Mouse (Mus musculus): ENCODE data around the gene Ap1m1. TPM values are rescaled to one million over a fixed set of nuclear protein-coding genes. Genes with fewer than 3 reads are reported as not detected.

Ap1m1 gene
- total RNA-seq, 1 experiment: 21.2 TPM

GRCm38 (mm10) chr8:72240951-72241350, 1.1 kb downstream of the Ap1m1 start:
- Histone ChIP-seq H3K4me1 (ENCODE audit: control insufficient read depth in 2 of 2, insufficient read depth in 2 of 2, low read length in 2 of 2, poor library complexity in 1 of 2) (no peaks in the 10 kb centered on the region), H3K9me3 (ENCODE audit: control insufficient read depth, insufficient read depth, low read depth, low read length) (no peaks in the 10 kb centered on the region), H3K27ac (ENCODE audit: insufficient read depth, low read depth, low read length, poor library complexity, severe bottlenecking) (no peak overlapping the region), H3K9ac (ENCODE audit: insufficient read depth, low read depth, low read length, poor library complexity, severe bottlenecking) (no peak overlapping the region), H3K4me3 (ENCODE audit: insufficient read depth in 1 of 2, low read depth in 1 of 2, low read length in 2 of 2, poor library complexity in 1 of 2, severe bottlenecking in 1 of 2) (no peak overlapping the region), H3K36me3 (ENCODE audit: control insufficient read depth, insufficient read depth, low read length, poor library complexity, severe bottlenecking) (no peaks in the 10 kb centered on the region)
- TF ChIP-seq HCFC1 (IDR thresholded peaks at IDR 0.05; ENCODE audit: borderline replicate concordance, insufficient read depth, low read length) (no peak), CHD2 (IDR thresholded peaks at IDR 0.05; ENCODE audit: low read depth, low read length) (no peak), MAFK (IDR thresholded peaks at IDR 0.05; ENCODE audit: insufficient read depth, low read depth, low read length) (no peak), ZC3H11A (IDR thresholded peaks at IDR 0.05; ENCODE audit: borderline replicate concordance, low read depth, low read length) (no peak), ZNF384 (IDR thresholded peaks at IDR 0.05; ENCODE audit: low read depth, low read length) (no peak)
- no peak for DNase-seq (ENCODE audit: low read depth, low spot score)
- in situ Hi-C loops (cut with MboI; ENCODE audit: low sequenced_read_pairs in 2 of 2, unreplicated experiment in 2 of 2): no loop called here

- Histone ChIP-seq H3K4me1 (ENCODE audit: control insufficient read depth in 2 of 2, insufficient read depth in 2 of 2, low read length in 2 of 2, poor library complexity in 1 of 2) (no peaks in the 10 kb centered on the region), H3K9me3 (ENCODE audit: control insufficient read depth, insufficient read depth, low read depth, low read length) (no peaks in the 10 kb centered on the region), H3K36me3 (ENCODE audit: control insufficient read depth, insufficient read depth, low read length, poor library complexity, severe bottlenecking) (no peaks in the 10 kb centered on the region), H3K9ac (ENCODE audit: insufficient read depth, low read depth, low read length, poor library complexity, severe bottlenecking) (no peak overlapping the region), H3K27ac (ENCODE audit: insufficient read depth, low read depth, low read length, poor library complexity, severe bottlenecking) (no peak overlapping the region), H3K4me3 (ENCODE audit: insufficient read depth in 1 of 2, low read depth in 1 of 2, low read length in 2 of 2, poor library complexity in 1 of 2, severe bottlenecking in 1 of 2) (no peak overlapping the region)
- TF ChIP-seq HCFC1 (IDR thresholded peaks at IDR 0.05; ENCODE audit: borderline replicate concordance, insufficient read depth, low read length): no peak
- in situ Hi-C loops (cut with MboI; ENCODE audit: low sequenced_read_pairs in 2 of 2, unreplicated experiment in 2 of 2): no loop called here
- no peak for DNase-seq (ENCODE audit: low read depth, low spot score)
Measured at GRCm38 (mm10) chr8:72242226-72242625, 2.4 kb downstream of the Ap1m1 start.

- Histone ChIP-seq H3K9me3 (ENCODE audit: control insufficient read depth, insufficient read depth, low read depth, low read length) (no peaks in the 10 kb centered on the region), H3K4me1 (ENCODE audit: control insufficient read depth in 2 of 2, insufficient read depth in 2 of 2, low read length in 2 of 2, poor library complexity in 1 of 2) (no peaks in the 10 kb centered on the region), H3K9ac (ENCODE audit: insufficient read depth, low read depth, low read length, poor library complexity, severe bottlenecking) (no peak overlapping the region), H3K27ac (ENCODE audit: insufficient read depth, low read depth, low read length, poor library complexity, severe bottlenecking) (no peak overlapping the region), H3K4me3 (ENCODE audit: insufficient read depth in 1 of 2, low read depth in 1 of 2, low read length in 2 of 2, poor library complexity in 1 of 2, severe bottlenecking in 1 of 2) (no peak overlapping the region), H3K36me3 (ENCODE audit: control insufficient read depth, insufficient read depth, low read length, poor library complexity, severe bottlenecking) (no peaks in the 10 kb centered on the region)
- no peak for TF ChIP-seq CHD2 (IDR thresholded peaks at IDR 0.05; ENCODE audit: low read depth, low read length)
- TF ChIP-seq MAFK (IDR thresholded peaks at IDR 0.05; ENCODE audit: insufficient read depth, low read depth, low read length): no peak
- no peak for TF ChIP-seq ZC3H11A (IDR thresholded peaks at IDR 0.05; ENCODE audit: borderline replicate concordance, low read depth, low read length)
- TF ChIP-seq ZNF384 (IDR thresholded peaks at IDR 0.05; ENCODE audit: low read depth, low read length): no peak
- TF ChIP-seq HCFC1 (IDR thresholded peaks at IDR 0.05; ENCODE audit: borderline replicate concordance, insufficient read depth, low read length): no peak
- no peak for DNase-seq (ENCODE audit: low read depth, low spot score)
- in situ Hi-C loops (cut with MboI; ENCODE audit: low sequenced_read_pairs in 2 of 2, unreplicated experiment in 2 of 2): no loop called here
Measured at GRCm38 (mm10) chr8:72244610-72245009, 4.8 kb downstream of the Ap1m1 start.

GRCm38 (mm10) chr8:72257171-72257901, 17.5 kb downstream of the Ap1m1 start:
- in situ Hi-C loops (cut with MboI; ENCODE audit: low sequenced_read_pairs in 2 of 2, unreplicated experiment in 2 of 2): no loop called here
- H3K9ac ChIP-seq (ENCODE audit: insufficient read depth, low read depth, low read length, poor library complexity, severe bottlenecking): no peak overlapping the region

GRCm38 (mm10) chr8:72257902-72258238, 18.1 kb downstream of the Ap1m1 start:
- in situ Hi-C loops (cut with MboI; ENCODE audit: low sequenced_read_pairs in 2 of 2, unreplicated experiment in 2 of 2): no loop called here
- H3K36me3 ChIP-seq (ENCODE audit: control insufficient read depth, insufficient read depth, low read length, poor library complexity, severe bottlenecking): peaks cover 3% of the 10 kb centered on the region; the same call in 1 of the 2 replicates
- no peak overlapping the region for H3K4me3 ChIP-seq (ENCODE audit: insufficient read depth in 1 of 2, low read depth in 1 of 2, low read length in 2 of 2, poor library complexity in 1 of 2, severe bottlenecking in 1 of 2)
- DNase-seq (ENCODE audit: low read depth, low spot score): no peak
- H3K4me1 ChIP-seq (ENCODE audit: control insufficient read depth in 2 of 2, insufficient read depth in 2 of 2, low read length in 2 of 2, poor library complexity in 1 of 2): no peaks in the 10 kb centered on the region
- H3K9me3 ChIP-seq (ENCODE audit: control insufficient read depth, insufficient read depth, low read depth, low read length): no peaks in the 10 kb centered on the region
- no peak for TF ChIP-seq HCFC1 (IDR thresholded peaks at IDR 0.05; ENCODE audit: borderline replicate concordance, insufficient read depth, low read length)
- TF ChIP-seq ZNF384 (IDR thresholded peaks at IDR 0.05; ENCODE audit: low read depth, low read length): no peak
- TF ChIP-seq MAFK (IDR thresholded peaks at IDR 0.05; ENCODE audit: insufficient read depth, low read depth, low read length): no peak
- no peak for TF ChIP-seq CHD2 (IDR thresholded peaks at IDR 0.05; ENCODE audit: low read depth, low read length)
- no peak overlapping the region for H3K9ac ChIP-seq (ENCODE audit: insufficient read depth, low read depth, low read length, poor library complexity, severe bottlenecking)
- no peak overlapping the region for H3K27ac ChIP-seq (ENCODE audit: insufficient read depth, low read depth, low read length, poor library complexity, severe bottlenecking)

More at GRCm38 (mm10) chr8:72257171-72257901, 17.5 kb downstream of the Ap1m1 start:
- peak; percentile 71; the same call in 1 of the 2 replicates for TF ChIP-seq ZC3H11A (IDR thresholded peaks at IDR 0.05; ENCODE audit: borderline replicate concordance, low read depth, low read length)
- no peak for TF ChIP-seq ZNF384 (IDR thresholded peaks at IDR 0.05; ENCODE audit: low read depth, low read length)
- H3K36me3 ChIP-seq (ENCODE audit: control insufficient read depth, insufficient read depth, low read length, poor library complexity, severe bottlenecking): peaks cover 3% of the 10 kb centered on the region; the same call in 1 of the 2 replicates
- peak; percentile 45 for DNase-seq (ENCODE audit: low read depth, low spot score)
- H3K4me3 ChIP-seq (ENCODE audit: insufficient read depth in 1 of 2, low read depth in 1 of 2, low read length in 2 of 2, poor library complexity in 1 of 2, severe bottlenecking in 1 of 2): no peak overlapping the region
- H3K9me3 ChIP-seq (ENCODE audit: control insufficient read depth, insufficient read depth, low read depth, low read length): no peaks in the 10 kb centered on the region
- H3K4me1 ChIP-seq (ENCODE audit: control insufficient read depth in 2 of 2, insufficient read depth in 2 of 2, low read length in 2 of 2, poor library complexity in 1 of 2): no peaks in the 10 kb centered on the region
- no peak overlapping the region for H3K27ac ChIP-seq (ENCODE audit: insufficient read depth, low read depth, low read length, poor library complexity, severe bottlenecking)
